Mouse (Mus musculus) bone marrow macrophage, adult 2 months (primary cell): Measurements from ENCODE around the gene Mnt. TPM values are rescaled to one million over a fixed set of nuclear protein-coding genes. Genes with fewer than 3 reads are reported as not detected.

Experiments used
- H3K27ac ChIP-seq: 2 replicates; pipeline ENCODE4 v1.5.1; 2012; ENCODE audit warnings: low read depth, low read length; ENCODE audit not compliant: insufficient read depth
- H3K4me1 ChIP-seq: 2 replicates; pipeline ENCODE4 v1.6.1; 2012; ENCODE audit warnings: low read length; ENCODE audit not compliant: control insufficient read depth, insufficient read depth
- H3K4me3 ChIP-seq: 2 replicates; pipeline ENCODE4 v1.5.1; 2012; ENCODE audit warnings: mild to moderate bottlenecking, low read length, moderate library complexity; ENCODE audit not compliant: insufficient read depth
- CTCF ChIP-seq: IDR thresholded peaks from 2 replicates; pipeline ENCODE4 v1.5.1; 2012; ENCODE audit warnings: low read depth, mild to moderate bottlenecking, low read length, moderate library complexity
- POLR2A ChIP-seq: IDR thresholded peaks from 2 replicates; pipeline ENCODE4 v1.6.1; 2012; ENCODE audit warnings: mild to moderate bottlenecking, low read depth, low read length, borderline replicate concordance
- polyA plus RNA-seq: library from polyadenylated mRNA; stranded (reverse); fragments of >200 nt; gene quantifications from 2 replicates; pipeline ENCODE4 v1.2.4, GENCODE M21; 2012; ENCODE audit not compliant: missing spikeins, insufficient read depth, insufficient read length

Gene Mnt
- polyA plus RNA-seq, 1 experiment = 29.9 TPM

- H3K4me1 ChIP-seq = peaks cover 49% of the 10 kb centered on the region
Measured at GRCm38 (mm10) chr11:74837694-74838431, 7.1 kb downstream of the Mnt start.

DNA sequence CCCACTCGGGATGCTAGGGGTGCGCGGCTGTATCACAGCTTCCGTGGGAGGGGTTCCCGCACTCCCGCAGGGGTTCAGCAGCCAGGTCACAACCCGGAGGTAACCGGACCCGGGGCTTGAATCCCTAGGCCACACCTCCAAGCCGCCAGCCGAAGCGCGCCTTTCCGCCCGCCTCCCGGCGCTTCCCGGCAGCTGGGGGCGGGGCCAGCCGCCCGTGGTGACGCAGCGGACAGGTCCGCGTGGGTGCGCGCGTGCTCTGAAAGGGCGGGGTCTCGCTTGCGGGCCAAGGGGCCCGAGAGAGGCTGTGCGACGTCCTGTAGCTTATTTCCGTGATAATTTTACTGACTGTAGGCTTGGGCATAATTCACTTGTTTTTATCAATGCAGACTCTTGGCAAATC, 7.7 kb downstream of the Mnt start:
- Histone ChIP-seq H3K4me1 (peaks cover 48% of the 10 kb centered on the region), H3K27ac (peak overlapping the region; percentile 96), H3K4me3 (peak overlapping the region; percentile 69)
- TF ChIP-seq CTCF = no peak
- no peak for TF ChIP-seq POLR2A

More at GRCm38 (mm10) chr11:74837694-74838431, 7.1 kb downstream of the Mnt start:
- Histone ChIP-seq H3K4me3 (peak overlapping the region; percentile 69), H3K27ac (peak overlapping the region; percentile 96)
- TF ChIP-seq CTCF = no peak
- TF ChIP-seq POLR2A = no peak

DNA sequence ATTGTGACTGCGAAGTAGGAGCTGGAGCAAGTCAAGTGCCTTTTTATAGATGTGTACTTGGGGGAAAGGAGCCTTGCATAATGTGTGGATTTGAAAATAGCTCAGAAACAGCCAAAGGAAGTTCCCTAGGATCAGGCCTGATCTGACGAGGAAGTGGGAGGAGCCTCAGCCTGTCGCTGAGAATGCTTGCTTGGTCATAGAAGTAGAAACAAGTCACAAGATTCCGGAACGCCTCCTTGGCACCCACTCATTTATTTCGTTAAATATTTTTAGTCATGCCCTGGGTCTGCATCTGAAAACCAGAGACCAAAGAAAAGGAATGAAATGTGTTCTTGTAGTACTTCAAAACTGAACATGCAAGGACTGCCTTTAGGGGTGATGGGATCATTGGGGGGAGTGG, 8.3 kb downstream of the Mnt start:
- Histone ChIP-seq H3K4me3 (peak overlapping the region; percentile 51), H3K27ac (peak overlapping the region; percentile 96)

DNA sequence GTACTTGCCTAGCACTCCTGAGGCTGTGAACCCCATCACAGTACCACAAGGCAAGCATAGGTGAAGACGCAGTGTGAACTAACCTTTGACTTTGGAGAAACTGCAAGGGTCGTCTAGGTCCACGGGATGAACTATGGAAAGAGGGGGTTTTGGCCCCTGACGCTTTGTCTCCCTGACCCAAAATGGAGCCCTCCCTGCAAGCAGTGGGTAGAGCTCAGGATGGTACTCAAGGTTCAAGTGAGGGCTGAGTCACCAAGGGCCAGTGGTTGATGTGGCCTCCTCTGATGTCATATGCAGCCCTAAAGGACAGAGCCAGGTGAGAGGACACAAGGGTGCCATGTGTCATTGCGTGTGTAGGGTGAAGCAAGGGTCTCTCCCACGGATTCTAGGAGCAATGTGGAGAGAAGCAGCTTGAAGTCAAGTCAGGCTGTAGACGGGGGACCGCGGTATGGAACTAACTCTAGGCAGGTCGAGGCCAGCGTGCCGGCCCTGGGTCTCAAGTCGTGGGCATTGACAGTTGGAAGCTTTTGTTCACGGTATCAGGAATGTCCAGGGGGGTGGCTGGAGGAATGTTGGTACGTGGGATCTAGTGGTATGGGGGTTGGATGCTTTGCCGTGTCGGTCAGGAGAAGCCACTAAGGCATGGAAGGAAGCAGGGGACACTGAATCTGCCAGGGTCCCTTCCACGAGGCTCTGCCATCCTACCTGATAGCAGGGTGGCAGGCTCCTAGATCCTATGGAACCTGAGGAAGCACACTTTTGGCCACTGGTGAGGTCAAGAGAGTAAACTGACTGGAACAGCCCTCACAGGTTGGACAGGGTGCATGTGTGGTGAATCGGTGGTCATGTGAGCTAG, 9.4 kb downstream of the Mnt start:
- no peak overlapping the region for H3K4me3 ChIP-seq
- H3K27ac ChIP-seq = peak overlapping the region; percentile 96
- TF ChIP-seq POLR2A (no peak), CTCF (no peak)
- H3K4me1 ChIP-seq = peaks cover 31% of the 10 kb centered on the region

More for the DNA sequence above, 8.3 kb downstream of the Mnt start:
- no peak for TF ChIP-seq CTCF
- TF ChIP-seq POLR2A = no peak
- peaks cover 43% of the 10 kb centered on the region for H3K4me1 ChIP-seq

DNA sequence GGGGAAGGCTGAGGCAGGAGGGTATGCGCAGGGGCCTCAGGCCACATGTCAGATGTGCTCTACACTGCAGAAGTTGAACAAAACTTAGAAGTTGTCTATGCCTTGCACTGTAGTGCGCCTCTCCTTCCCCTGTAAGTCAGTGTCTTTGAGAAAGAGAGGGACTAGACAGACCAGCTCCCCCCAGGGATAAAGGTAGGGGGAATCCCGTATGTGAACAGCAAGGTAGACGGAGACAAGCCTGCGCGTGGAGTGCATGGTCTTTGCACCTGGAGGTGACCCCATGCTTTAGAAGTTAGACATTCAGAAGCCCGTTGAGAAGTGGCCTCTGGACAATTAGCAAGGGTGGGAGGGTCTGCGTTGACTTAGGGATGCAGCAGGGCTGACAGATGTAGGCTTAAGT, 10.0 kb downstream of the Mnt start:
- peaks cover 26% of the 10 kb centered on the region for H3K4me1 ChIP-seq
- TF ChIP-seq POLR2A = no peak
- no peak for TF ChIP-seq CTCF
- no peak overlapping the region for H3K4me3 ChIP-seq
- H3K27ac ChIP-seq = no peak overlapping the region

GRCm38 (mm10) chr11:74841366-74841765, 10.6 kb downstream of the Mnt start:
- TF ChIP-seq CTCF = no peak
- no peak for TF ChIP-seq POLR2A
- Histone ChIP-seq H3K27ac (no peak overlapping the region), H3K4me1 (peaks cover 21% of the 10 kb centered on the region), H3K4me3 (no peak overlapping the region)

GRCm38 (mm10) chr11:74842045-74842444, 11.3 kb downstream of the Mnt start:
- peaks cover 15% of the 10 kb centered on the region for H3K4me1 ChIP-seq
- no peak for TF ChIP-seq CTCF
- H3K4me3 ChIP-seq = no peak overlapping the region
- no peak overlapping the region for H3K27ac ChIP-seq

DNA sequence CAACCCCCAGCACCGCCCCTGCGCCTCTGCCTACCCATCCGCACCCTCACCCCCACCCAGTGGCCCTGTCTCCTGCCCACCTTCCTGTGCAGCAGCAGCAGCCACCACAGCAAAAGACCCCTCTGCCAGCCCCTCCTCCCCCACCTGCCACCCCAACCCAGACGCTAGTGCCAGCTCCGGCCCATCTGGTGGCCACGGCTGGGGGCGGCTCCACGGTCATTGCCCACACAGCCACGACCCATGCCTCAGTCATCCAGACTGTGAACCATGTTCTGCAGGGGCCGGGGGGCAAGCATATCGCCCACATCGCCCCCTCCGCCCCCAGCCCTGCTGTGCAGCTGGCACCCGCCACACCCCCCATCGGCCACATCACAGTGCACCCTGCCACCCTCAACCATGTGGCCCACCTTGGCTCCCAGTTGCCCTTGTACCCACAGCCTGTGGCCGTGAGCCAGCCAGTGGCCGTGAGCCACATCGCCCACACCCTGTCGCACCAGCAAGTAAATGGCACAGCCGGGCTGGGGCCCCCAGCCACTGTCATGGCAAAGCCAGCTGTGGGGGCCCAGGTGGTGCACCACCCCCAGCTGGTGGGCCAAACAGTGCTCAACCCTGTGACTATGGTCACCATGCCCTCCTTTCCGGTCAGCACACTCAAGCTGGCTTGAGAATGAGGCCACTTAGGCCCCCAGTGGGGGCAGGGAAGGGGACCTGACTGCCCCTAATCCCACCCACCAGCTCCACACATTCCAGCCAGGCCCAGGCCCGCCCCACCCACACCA, 12.1 kb downstream of the Mnt start:
- Histone ChIP-seq H3K27ac (no peak overlapping the region), H3K4me1 (peaks cover 13% of the 10 kb centered on the region), H3K4me3 (no peak overlapping the region)
- TF ChIP-seq POLR2A (no peak), CTCF (no peak)

GRCm38 (mm10) chr11:74843435-74843714, 12.7 kb downstream of the Mnt start:
- no peak overlapping the region for H3K27ac ChIP-seq
- TF ChIP-seq POLR2A (no peak), CTCF (no peak)
- no peak overlapping the region for H3K4me3 ChIP-seq
- H3K4me1 ChIP-seq = peaks cover 13% of the 10 kb centered on the region
